Mouse (Mus musculus) liver, embryonic 14.5 days (tissue): ENCODE data around the gene 3110040M04Rik.
"Not testable (repeated sequence)": the region's sequence is repeated elsewhere in the genome, so short reads cannot be mapped to it uniquely, and the experiment has no call there.

Experiments used
- CTCF ChIP-seq: IDR thresholded peaks from 2 replicates; pipeline ENCODE4 v1.5.1; 2016; ENCODE audit warnings: antibody characterized with exemption, low read depth, control low read depth
- EP300 ChIP-seq: IDR thresholded peaks from 2 replicates; pipeline ENCODE4 v1.6.1; 2016; ENCODE audit warnings: antibody characterized with exemption, low read depth

DNA sequence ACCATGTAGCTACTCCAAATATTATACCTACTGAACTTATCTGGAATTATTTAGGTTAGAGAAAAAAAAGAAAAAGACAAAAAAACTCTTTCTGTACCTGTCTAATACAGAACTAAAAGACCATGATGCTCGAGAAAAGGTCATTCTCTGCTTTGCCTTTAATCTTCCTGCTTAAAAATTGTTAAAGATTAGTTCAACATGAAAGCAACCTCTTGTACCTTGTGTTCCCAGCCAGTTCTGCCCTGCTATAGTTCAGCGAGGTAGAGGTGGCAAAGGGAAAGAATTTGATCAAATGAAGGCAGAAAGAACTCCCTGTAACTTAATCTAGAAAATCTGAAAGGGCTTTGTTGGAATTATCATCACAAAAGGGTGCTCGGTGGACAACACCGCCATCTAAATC, 7.9 kb upstream of the 3110040M04Rik start:
- TF ChIP-seq CTCF, EP300: not testable (repeated sequence)
